Mouse (Mus musculus): ENCODE results near the gene Arl6ip4. TPM values are rescaled to one million over a fixed set of nuclear protein-coding genes. Genes with fewer than 3 reads are reported as not detected.

Arl6ip4 gene
- polyA plus RNA-seq, 2 experiments, result 88.3 to 95.1 TPM

GRCm38 (mm10) chr5:124165622-124166570, 50.0 kb downstream of the Arl6ip4 start:
- Histone ChIP-seq H3K9ac (ENCODE audit: low read depth, low read length, severe bottlenecking) (no peak overlapping the region), H3K4me1 (ENCODE audit: control insufficient read depth, insufficient read depth, low read length) (peaks cover 49% of the 10 kb centered on the region), H3K36me3 (ENCODE audit: control insufficient read depth, insufficient read depth, low read length) (no peaks in the 10 kb centered on the region), H3K9me3 (ENCODE audit: control insufficient read depth, low read length) (no peaks in the 10 kb centered on the region), H3K27me3 (ENCODE audit: control insufficient read depth, insufficient read depth, low read length) (no peaks in the 10 kb centered on the region), H3K4me2 (replicated peaks; ENCODE audit: low read depth, low read length, severe bottlenecking) (0 out of 2 replicates have a peak overlapping the region, but pooled peaks have one; percentile 10), H3K27ac (replicated peaks; ENCODE audit: low read depth, low read length) (peak overlapping the region; percentile 61), H3K4me3 (replicated peaks; ENCODE audit: low read length) (no peak overlapping the region)
- TF ChIP-seq POLR2A (IDR thresholded peaks at IDR 0.05; ENCODE audit: borderline replicate concordance, extremely low read depth, insufficient read depth, insufficient read length), result no peak
- whole genome bisulfite sequencing, result 27% methylated on average over 15 of the region's 15 CpGs
- peak; percentile 69; the same call in 1 of the 2 replicates for ATAC-seq (ENCODE audit: low FRiP score, low read depth)
- DNase-seq (ENCODE audit: low spot score), result peak; percentile 73

- TF ChIP-seq POLR2A (IDR thresholded peaks at IDR 0.05; ENCODE audit: borderline replicate concordance, extremely low read depth, insufficient read depth, insufficient read length), result no peak
- H3K4me3 ChIP-seq (replicated peaks; ENCODE audit: low read length), result no peak overlapping the region
- ATAC-seq (ENCODE audit: low FRiP score, low read depth) (no peak), DNase-seq (ENCODE audit: low spot score) (no peak)
- H3K27me3 ChIP-seq (ENCODE audit: control insufficient read depth, insufficient read depth, low read length), result no peaks in the 10 kb centered on the region
- H3K9me3 ChIP-seq (ENCODE audit: control insufficient read depth, low read length), result no peaks in the 10 kb centered on the region
- peaks cover 49% of the 10 kb centered on the region for H3K4me1 ChIP-seq (ENCODE audit: control insufficient read depth, insufficient read depth, low read length)
- no peak overlapping the region for H3K9ac ChIP-seq (ENCODE audit: low read depth, low read length, severe bottlenecking)
- H3K36me3 ChIP-seq (ENCODE audit: control insufficient read depth, insufficient read depth, low read length), result no peaks in the 10 kb centered on the region
- H3K27ac ChIP-seq (replicated peaks; ENCODE audit: low read depth, low read length), result no peak overlapping the region
- no peak overlapping the region for H3K4me2 ChIP-seq (replicated peaks; ENCODE audit: low read depth, low read length, severe bottlenecking)
Observed at GRCm38 (mm10) chr5:124166741-124167140, 50.9 kb downstream of the Arl6ip4 start.

- 52% methylated on average over 10 of the region's 10 CpGs for WGBS
Observed at GRCm38 (mm10) chr5:124167621-124168020, 51.7 kb downstream of the Arl6ip4 start.

More at GRCm38 (mm10) chr5:124167621-124168020, 51.7 kb downstream of the Arl6ip4 start:
- no peak for ATAC-seq (ENCODE audit: low FRiP score, low read depth)
- no peak for TF ChIP-seq POLR2A (IDR thresholded peaks at IDR 0.05; ENCODE audit: borderline replicate concordance, extremely low read depth, insufficient read depth, insufficient read length)
- H3K36me3 ChIP-seq (ENCODE audit: control insufficient read depth, insufficient read depth, low read length), result no peaks in the 10 kb centered on the region
- no peak for DNase-seq (ENCODE audit: low spot score)
- no peak overlapping the region for H3K4me3 ChIP-seq (replicated peaks; ENCODE audit: low read length)
- H3K9me3 ChIP-seq (ENCODE audit: control insufficient read depth, low read length), result no peaks in the 10 kb centered on the region
- H3K9ac ChIP-seq (ENCODE audit: low read depth, low read length, severe bottlenecking), result no peak overlapping the region
- peaks cover 48% of the 10 kb centered on the region for H3K4me1 ChIP-seq (ENCODE audit: control insufficient read depth, insufficient read depth, low read length)
- H3K4me2 ChIP-seq (replicated peaks; ENCODE audit: low read depth, low read length, severe bottlenecking), result no peak overlapping the region
- H3K27ac ChIP-seq (replicated peaks; ENCODE audit: low read depth, low read length), result no peak overlapping the region
- no peaks in the 10 kb centered on the region for H3K27me3 ChIP-seq (ENCODE audit: control insufficient read depth, insufficient read depth, low read length)

Other genes with a start within 250 kb of the Arl6ip4 start
- 0.52 and 0.72 TPM in 2 replicates for gene Hcar1, start 236.1 kb upstream of the Arl6ip4 start, polyA plus RNA-seq (2012; rRNA removed)
- gene Hcar1, start 236.1 kb upstream of the Arl6ip4 start, polyA plus RNA-seq (2014; fragmentation: Nextera tagmentation; extraction: Ambion mirVana), result 0.21 and 0.30 TPM in 2 replicates
- gene Denr, start 208.9 kb upstream of the Arl6ip4 start, polyA plus RNA-seq (2012; rRNA removed), result 33.1 and 64.5 TPM in 2 replicates
- gene Denr, start 208.9 kb upstream of the Arl6ip4 start, polyA plus RNA-seq (2014; fragmentation: Nextera tagmentation; extraction: Ambion mirVana), result 121 and 126 TPM in 2 replicates
- 0.90 and 2.1 TPM in 2 replicates for gene Gm43518, start 188.7 kb upstream of the Arl6ip4 start, polyA plus RNA-seq (2012; rRNA removed)
- 2.2 and 2.4 TPM in 2 replicates for gene Gm43518, start 188.7 kb upstream of the Arl6ip4 start, polyA plus RNA-seq (2014; fragmentation: Nextera tagmentation; extraction: Ambion mirVana)
- 9.2 and 9.5 TPM in 2 replicates for gene Ccdc62, start 185.4 kb upstream of the Arl6ip4 start, polyA plus RNA-seq (2012; rRNA removed)
- gene Ccdc62, start 185.4 kb upstream of the Arl6ip4 start, polyA plus RNA-seq (2014; fragmentation: Nextera tagmentation; extraction: Ambion mirVana), result 4.0 and 6.6 TPM in 2 replicates
- 10.6 and 12.3 TPM in 2 replicates for gene Hip1r, start 142.5 kb upstream of the Arl6ip4 start, polyA plus RNA-seq (2012; rRNA removed)
- gene Hip1r, start 142.5 kb upstream of the Arl6ip4 start, polyA plus RNA-seq (2014; fragmentation: Nextera tagmentation; extraction: Ambion mirVana), result 8.7 and 9.9 TPM in 2 replicates
- 44.2 and 54.9 TPM in 2 replicates for gene Vps37b, start 83.8 kb upstream of the Arl6ip4 start, polyA plus RNA-seq (2012; rRNA removed)
- gene Vps37b, start 83.8 kb upstream of the Arl6ip4 start, polyA plus RNA-seq (2014; fragmentation: Nextera tagmentation; extraction: Ambion mirVana), result 29.3 and 34.4 TPM in 2 replicates
- gene Abcb9, start 20.3 kb upstream of the Arl6ip4 start, polyA plus RNA-seq (2012; rRNA removed), result 2.6 and 3.8 TPM in 2 replicates
- gene Abcb9, start 20.3 kb upstream of the Arl6ip4 start, polyA plus RNA-seq (2014; fragmentation: Nextera tagmentation; extraction: Ambion mirVana), result 2.2 and 3.4 TPM in 2 replicates
- gene Ogfod2, start 3.8 kb upstream of the Arl6ip4 start, polyA plus RNA-seq (2012; rRNA removed), result 26.5 and 42.0 TPM in 2 replicates
- 14.2 and 16.4 TPM in 2 replicates for gene Ogfod2, start 3.8 kb upstream of the Arl6ip4 start, polyA plus RNA-seq (2014; fragmentation: Nextera tagmentation; extraction: Ambion mirVana)
- gene Pitpnm2, start 133.7 kb downstream of the Arl6ip4 start, polyA plus RNA-seq (2012; rRNA removed), result 37.1 and 49.5 TPM in 2 replicates
- 8.2 and 10.0 TPM in 2 replicates for gene Pitpnm2, start 133.7 kb downstream of the Arl6ip4 start, polyA plus RNA-seq (2014; fragmentation: Nextera tagmentation; extraction: Ambion mirVana)
- 10.2 and 11.0 TPM in 2 replicates for gene Mphosph9, start 211.9 kb downstream of the Arl6ip4 start, polyA plus RNA-seq (2012; rRNA removed)
- gene Mphosph9, start 211.9 kb downstream of the Arl6ip4 start, polyA plus RNA-seq (2014; fragmentation: Nextera tagmentation; extraction: Ambion mirVana), result 9.5 and 12.2 TPM in 2 replicates
- 11.8 and 12.3 TPM in 2 replicates for gene 2810006K23Rik, start 212.0 kb downstream of the Arl6ip4 start, polyA plus RNA-seq (2012; rRNA removed)
- 9.7 and 10.4 TPM in 2 replicates for gene 2810006K23Rik, start 212.0 kb downstream of the Arl6ip4 start, polyA plus RNA-seq (2014; fragmentation: Nextera tagmentation; extraction: Ambion mirVana)
- gene Cdk2ap1, start 247.0 kb downstream of the Arl6ip4 start, polyA plus RNA-seq (2012; rRNA removed), result 379 and 405 TPM in 2 replicates
- gene Cdk2ap1, start 247.0 kb downstream of the Arl6ip4 start, polyA plus RNA-seq (2014; fragmentation: Nextera tagmentation; extraction: Ambion mirVana), result 122 and 234 TPM in 2 replicates

All from limb, embryonic 14.5 days (tissue).